Mouse (Mus musculus): ENCODE measurements around the gene Pabpc4.
"Not testable (repeated sequence)": the region's sequence is repeated elsewhere in the genome, so short reads cannot be mapped to it uniquely, and the experiment has no call there.

The Pabpc4 gene

DNA sequence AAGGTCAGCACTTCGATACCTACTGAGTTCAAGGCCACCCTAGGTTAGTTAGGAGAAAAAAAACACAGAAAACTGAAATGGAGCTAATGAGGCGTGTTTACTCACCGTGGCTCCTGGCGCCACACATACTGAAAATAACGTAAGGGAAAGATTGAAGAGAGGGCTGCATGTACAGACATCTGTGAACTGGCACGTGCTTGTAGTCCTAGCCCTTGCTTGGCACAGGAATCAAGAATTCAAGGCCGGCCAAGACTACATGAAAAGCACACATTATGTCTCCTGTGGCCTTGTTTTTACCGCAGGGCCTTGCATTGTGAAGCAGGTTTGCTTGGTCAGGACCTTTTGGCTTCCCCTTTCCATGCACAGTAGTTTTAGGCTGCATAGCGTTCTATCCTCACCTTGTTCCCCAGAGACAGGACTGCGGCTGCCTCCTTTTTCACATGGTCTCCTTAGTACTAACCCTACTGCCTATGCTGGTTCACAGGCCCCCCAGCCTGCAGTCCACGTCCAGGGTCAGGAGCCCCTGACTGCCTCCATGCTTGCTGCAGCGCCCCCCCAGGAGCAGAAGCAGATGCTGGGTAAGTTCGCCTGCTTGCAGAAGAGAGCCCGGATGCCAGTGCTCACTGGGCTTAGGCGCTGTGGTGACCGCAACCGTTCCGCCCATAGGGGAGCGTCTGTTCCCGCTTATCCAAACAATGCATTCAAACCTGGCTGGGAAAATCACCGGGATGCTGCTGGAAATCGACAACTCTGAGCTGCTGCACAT is 35.2 kb downstream of the Pabpc4 start:
- no peak for DNase-seq (ENCODE audit: low read depth, low spot score)

DNA sequence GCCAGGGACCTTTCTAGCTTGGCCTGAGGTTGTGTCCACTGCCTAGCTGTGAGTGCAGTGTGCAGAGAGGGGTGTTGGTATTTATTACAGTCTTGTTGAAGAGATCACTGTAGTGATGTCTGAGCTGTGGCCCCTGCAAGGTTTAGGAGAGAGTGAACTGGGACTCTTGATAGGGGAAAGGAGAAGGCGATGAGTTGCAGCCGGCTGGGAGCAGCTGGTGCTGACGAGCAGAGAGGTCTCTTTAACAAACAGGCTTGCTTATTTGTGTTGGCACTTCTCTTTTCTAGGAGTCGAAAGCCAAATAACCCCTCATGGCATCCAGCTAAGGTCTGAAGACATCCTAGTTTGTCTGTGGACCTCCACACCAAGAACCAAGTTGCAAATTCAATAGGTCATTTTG is 36.1 kb downstream of the Pabpc4 start:
- no peak for DNase-seq (ENCODE audit: low read depth, low spot score)

DNA sequence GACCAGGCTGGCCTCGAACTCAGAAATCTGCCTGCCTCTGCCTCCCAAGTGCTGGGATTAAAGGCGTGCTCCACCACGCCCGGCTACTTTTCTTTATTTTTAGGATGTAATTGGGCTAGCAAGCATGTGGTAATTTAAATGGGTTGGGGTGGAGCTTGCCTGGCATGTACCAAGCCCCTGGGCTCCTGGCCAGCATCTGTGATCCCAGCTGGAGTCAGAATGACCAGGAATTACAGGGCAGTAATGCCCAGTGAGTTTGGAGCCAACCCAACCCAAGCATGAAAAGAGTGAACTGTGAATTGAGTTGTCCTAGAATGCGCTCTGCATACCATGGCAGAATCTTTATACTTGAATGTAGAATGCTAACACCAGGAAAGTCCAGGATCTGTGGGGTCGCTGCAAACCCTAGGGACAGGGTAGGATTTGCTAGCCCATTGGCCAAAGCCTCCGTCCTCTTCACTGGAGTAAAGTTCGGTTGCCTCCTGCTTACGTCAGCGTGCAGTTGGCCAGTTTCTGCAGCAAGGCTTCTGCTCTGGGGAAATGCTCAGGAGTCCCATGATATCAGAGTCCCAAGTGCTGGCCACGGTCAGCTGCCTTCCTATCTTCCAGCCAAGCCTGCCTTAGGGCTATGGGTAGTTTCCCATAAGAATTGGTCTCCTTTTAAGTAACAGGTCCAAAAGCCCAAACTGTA is 37.0 kb downstream of the Pabpc4 start:
- DNase-seq (ENCODE audit: low read depth, low spot score), result no peak

DNA sequence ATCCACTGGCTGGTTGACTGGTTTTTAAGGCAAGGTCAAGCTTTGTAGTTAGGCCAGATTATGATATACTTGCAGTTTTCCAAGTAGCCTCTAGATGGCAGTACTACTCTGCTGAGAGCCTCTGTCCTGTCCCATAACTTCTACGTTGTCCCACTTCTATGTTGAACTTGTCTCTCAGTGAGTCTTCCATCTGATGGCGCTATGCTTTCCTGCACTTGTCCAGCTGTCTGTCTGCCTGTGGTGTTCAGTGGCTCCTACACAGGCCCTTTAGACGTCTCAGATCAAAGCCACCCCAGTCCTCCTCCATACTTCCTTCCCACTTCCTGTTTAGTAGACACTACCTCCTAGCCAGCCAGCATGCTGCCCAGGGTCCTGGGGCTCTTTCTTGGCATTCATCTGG is 43.6 kb downstream of the Pabpc4 start:
- peak; percentile 81 for DNase-seq (ENCODE audit: low read depth, low spot score)

- DNase-seq (ENCODE audit: low read depth, low spot score), result no peak
Measured at GRCm38 (mm10) chr4:123306999-123307398, 44.8 kb downstream of the Pabpc4 start.

GRCm38 (mm10) chr4:123308292-123308691 is 46.1 kb downstream of the Pabpc4 start:
- DNase-seq (ENCODE audit: low read depth, low spot score), result peak; percentile 63

- DNase-seq (ENCODE audit: low read depth, low spot score), result no peak
Measured at GRCm38 (mm10) chr4:123311845-123312244, 49.7 kb downstream of the Pabpc4 start.

DNA sequence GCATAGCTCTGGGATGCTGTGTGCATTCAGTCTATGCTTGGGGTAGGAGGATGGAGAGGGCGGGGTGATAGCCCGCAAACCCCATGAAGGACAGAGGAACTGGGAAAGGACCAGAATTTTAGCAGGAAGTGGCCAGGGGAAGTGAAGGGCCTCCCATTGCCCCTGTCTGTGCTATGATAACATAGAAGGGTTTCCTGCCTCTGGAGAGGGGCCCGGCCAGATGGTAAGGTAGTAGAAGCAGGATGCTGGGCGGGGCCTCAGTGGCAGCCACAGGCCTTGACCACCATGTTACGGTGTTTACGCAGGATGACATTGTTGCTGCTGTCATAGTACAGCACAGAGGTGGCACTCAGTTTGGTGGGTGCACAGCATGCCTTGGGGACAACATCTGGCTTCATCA is 50.9 kb downstream of the Pabpc4 start:
- no peak for DNase-seq (ENCODE audit: low read depth, low spot score)

DNA sequence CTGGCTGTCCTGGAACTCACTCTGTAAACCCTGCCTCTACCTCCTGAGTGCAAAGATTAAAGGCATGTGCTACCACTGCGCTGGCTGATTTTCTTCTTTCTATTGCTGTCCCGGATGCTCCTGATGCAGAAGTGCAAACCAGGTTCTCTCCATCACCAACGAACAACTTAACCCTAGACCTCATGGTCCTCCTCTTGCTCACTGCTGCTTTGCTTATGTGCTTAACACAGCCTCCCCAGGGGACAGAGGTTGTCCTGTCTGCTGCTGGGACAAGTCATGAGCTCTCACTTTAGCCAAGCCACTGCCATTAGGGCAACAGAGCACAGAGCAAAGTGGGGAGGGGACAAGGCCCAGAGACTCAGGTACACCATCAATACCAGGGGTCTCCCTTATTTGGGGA is 52.3 kb downstream of the Pabpc4 start:
- no peak for DNase-seq (ENCODE audit: low read depth, low spot score)

GRCm38 (mm10) chr4:123322910-123323309 is 60.8 kb downstream of the Pabpc4 start:
- not testable (repeated sequence) for DNase-seq (ENCODE audit: low read depth, low spot score)

- no peak for DNase-seq (ENCODE audit: low read depth, low spot score)
Measured at GRCm38 (mm10) chr4:123323534-123323933, 61.4 kb downstream of the Pabpc4 start, which contains the start of gene Oxct2a. Oxct2a (minus strand) TSS chr4:123323634.

- DNase-seq (ENCODE audit: low read depth, low spot score), result no peak
Measured at GRCm38 (mm10) chr4:123326087-123326486, 63.9 kb downstream of the Pabpc4 start.

DNA sequence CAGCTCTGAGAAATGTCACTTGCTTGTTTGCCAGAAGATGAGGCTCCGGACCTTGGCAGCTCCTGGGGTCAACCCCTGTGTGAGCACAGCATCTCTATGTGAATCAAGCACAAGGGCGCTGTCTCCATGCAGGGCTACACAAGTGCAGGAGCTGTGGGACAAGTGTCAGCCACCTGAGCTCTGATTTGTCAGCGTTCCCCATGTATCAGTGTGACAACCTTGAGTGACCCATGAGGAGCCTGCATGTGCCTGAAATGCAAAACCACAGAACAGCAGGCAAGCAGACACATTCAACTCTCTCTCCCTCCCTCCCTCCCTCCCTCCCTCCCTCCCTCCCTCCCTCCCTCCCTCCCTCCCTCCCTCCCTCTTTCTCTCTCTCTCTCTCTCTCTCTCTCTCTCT is 65.5 kb downstream of the Pabpc4 start:
- DNase-seq (ENCODE audit: low read depth, low spot score), result no peak

DNA sequence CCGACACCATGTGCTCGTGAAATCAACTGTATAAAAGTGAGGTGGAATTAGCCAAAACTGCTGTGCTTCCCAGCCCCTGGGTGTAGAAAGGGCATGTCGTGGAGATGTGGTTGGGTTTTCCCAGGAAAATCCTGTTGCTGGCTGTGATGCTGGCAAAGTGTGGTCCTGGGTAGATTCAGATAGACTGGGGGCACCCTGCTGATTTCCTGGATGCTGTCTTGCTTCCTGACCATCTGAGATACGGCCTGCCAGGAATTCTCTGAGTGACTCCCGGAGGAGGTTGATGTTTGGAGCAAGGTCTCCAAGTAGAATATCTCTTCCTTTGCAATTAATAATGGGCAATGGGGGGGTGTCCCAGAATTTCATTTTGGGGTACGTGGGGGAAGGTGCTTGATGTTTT is 66.8 kb downstream of the Pabpc4 start:
- DNase-seq (ENCODE audit: low read depth, low spot score), result no peak

GRCm38 (mm10) chr4:123331326-123331725 is 69.2 kb downstream of the Pabpc4 start:
- peak; percentile 92 for DNase-seq (ENCODE audit: low read depth, low spot score)

GRCm38 (mm10) chr4:123331961-123332360 is 69.8 kb downstream of the Pabpc4 start:
- peak; percentile 81 for DNase-seq (ENCODE audit: low read depth, low spot score)

DNA sequence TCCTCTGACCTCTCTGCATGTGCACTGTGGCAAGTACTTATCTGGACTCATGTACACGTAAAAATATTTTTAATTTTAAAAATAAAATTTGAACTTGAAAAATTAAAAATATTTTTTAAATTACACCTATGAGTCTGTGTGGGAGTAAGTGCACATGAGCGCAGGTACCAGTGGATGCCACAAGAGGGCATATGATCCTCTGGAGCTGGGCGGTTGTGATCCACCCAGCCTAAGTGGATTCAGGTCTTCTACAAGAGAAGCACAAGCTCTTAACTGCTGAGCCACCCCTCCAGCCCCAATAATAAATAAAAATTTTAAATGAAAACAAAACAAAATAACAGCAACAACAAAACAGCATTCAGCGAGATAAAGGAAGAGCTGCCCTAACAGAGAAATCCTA is 71.0 kb downstream of the Pabpc4 start:
- DNase-seq (ENCODE audit: low read depth, low spot score), result peak; percentile 62

DNA sequence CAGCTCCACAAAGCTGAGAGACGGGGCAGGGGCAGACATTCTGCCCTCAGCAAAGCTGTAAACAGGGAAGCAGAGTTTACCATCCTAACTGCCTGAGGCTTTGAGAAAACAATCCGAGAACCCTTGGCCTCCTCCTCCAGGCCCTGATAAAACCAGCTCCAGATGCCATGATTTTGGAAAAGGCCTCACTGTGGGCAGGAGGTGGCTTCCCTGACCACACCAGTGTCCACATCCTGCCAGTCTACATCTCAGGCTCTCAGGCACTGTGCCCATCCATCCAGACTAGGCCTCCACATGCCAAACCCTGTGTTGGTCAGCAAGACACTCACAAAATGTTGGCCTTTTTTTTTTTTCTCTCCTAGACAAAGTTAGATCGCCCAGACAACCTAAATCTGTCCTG is 72.0 kb downstream of the Pabpc4 start:
- no peak for DNase-seq (ENCODE audit: low read depth, low spot score)

DNA sequence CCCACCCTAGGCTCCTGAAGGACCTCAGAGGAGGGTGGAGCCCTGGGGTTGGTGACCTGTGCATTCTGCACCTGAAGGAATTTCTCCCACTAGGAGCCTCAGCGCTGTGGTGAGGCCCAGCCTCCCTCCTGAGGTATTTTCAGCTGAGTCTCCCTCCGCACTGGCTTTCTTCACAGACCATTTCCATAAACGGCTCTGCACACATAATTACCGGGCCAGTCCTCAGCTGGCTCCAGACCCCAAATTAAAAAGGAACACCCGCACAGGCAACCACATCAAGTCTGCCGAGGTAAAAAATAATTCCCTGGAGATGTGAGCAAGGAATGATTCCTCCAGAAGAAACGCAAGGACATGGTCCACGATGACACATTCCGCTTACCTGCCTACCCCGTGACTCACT is 73.1 kb downstream of the Pabpc4 start:
- DNase-seq (ENCODE audit: low read depth, low spot score), result not testable (repeated sequence)

GRCm38 (mm10) chr4:123335796-123336585 is 73.8 kb downstream of the Pabpc4 start:
- DNase-seq (ENCODE audit: low read depth, low spot score), result peak; percentile 46

- no peak for DNase-seq (ENCODE audit: low read depth, low spot score)
Measured at GRCm38 (mm10) chr4:123337693-123338092, 75.5 kb downstream of the Pabpc4 start.

DNA sequence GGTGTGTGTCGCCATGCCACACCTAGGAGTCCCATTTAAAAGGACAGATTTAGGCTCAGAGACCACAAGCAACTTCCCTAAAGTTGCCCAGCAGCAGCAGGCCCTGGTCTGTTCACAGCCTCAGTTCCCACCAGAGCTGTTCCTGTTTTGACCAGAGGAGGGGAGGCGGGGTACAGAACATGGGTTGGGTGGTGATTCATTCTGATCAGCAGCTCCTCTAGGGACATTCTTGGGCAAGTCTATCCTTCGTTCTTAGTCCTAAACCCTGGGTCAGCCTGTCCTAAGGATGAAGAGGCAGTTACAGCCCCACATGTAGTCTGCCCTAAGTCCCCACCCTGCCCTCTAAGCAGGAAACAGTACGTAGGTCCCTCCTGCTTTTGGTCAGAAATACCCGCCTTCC is 78.1 kb downstream of the Pabpc4 start:
- peak; percentile 49 for DNase-seq (ENCODE audit: low read depth, low spot score)
